Mouse (Mus musculus) embryonic facial prominence, embryonic 11.5 days (tissue): ENCODE data around the gene Hmgn1. TPM values are rescaled to one million over a fixed set of nuclear protein-coding genes. Genes with fewer than 3 reads are reported as not detected.
"Not testable (repeated sequence)": the region's sequence is repeated elsewhere in the genome, so short reads cannot be mapped to it uniquely, and the experiment has no call there.

Experiments
- ATAC-seq: fragments of 200-750 bp; cut with Nextera tagmentation; replicated peaks from 2 replicates; pipeline ENCODE4 v1.8.0; 2017; ENCODE audit warnings: low read depth; ENCODE audit not compliant: insufficient number of reproducible peaks, low FRiP score, low TSS enrichment
- DNase-seq: peaks from one replicate; pipeline ENCODE4 v3.0.0-alpha.2; 2015; ENCODE audit warnings: low spot score
- H3K27ac ChIP-seq: fragments of 300-500 bp; sonication (generic); replicated peaks from 2 replicates; pipeline ENCODE4 v1.5.1; 2014; ENCODE audit warnings: mild to moderate bottlenecking, low read depth, low read length, control low read depth
- H3K27me3 ChIP-seq: fragments of 300-500 bp; sonication (generic); 2 replicates; pipeline ENCODE4 v1.6.1; 2014; ENCODE audit warnings: mild to moderate bottlenecking, low read length, moderate library complexity, mixed read lengths; ENCODE audit not compliant: control insufficient read depth, insufficient read depth
- H3K36me3 ChIP-seq: fragments of 300-500 bp; sonication (generic); replicated peaks from 2 replicates; pipeline ENCODE4 v1.6.1; 2014; ENCODE audit warnings: low read depth, mild to moderate bottlenecking, low read length, moderate library complexity, mixed read lengths; ENCODE audit not compliant: control insufficient read depth, insufficient read depth
- H3K4me1 ChIP-seq: fragments of 300-500 bp; sonication (generic); 2 replicates; pipeline ENCODE4 v1.6.1; 2014; ENCODE audit warnings: low read length, mixed read lengths; ENCODE audit not compliant: control insufficient read depth, insufficient read depth
- H3K4me2 ChIP-seq: fragments of 300-500 bp; sonication (generic); 2 replicates; pipeline ENCODE4 v1.6.1; 2014; ENCODE audit warnings: low read depth, mild to moderate bottlenecking, control low read depth, low read length, moderate library complexity
- H3K4me3 ChIP-seq: fragments of 300-500 bp; sonication (generic); 2 replicates; pipeline ENCODE4 v1.5.1; 2014; ENCODE audit warnings: low read depth, low read length, control low read depth
- H3K9ac ChIP-seq: fragments of 300-500 bp; sonication (generic); replicated peaks from 2 replicates; pipeline ENCODE4 v1.6.1; 2014; ENCODE audit warnings: mild to moderate bottlenecking, control low read depth, low read length
- H3K9me3 ChIP-seq: fragments of 300-500 bp; sonication (generic); replicated peaks from 2 replicates; pipeline ENCODE4 v1.6.1; 2016; ENCODE audit warnings: mild to moderate bottlenecking, low read length, inconsistent platforms, mixed read lengths; ENCODE audit not compliant: control insufficient read depth
- WGBS: fragments of 180-500 bp; shearing (Covaris S2); extraction: QIAGEN DNeasy Blood & Tissue Kit; methylation state at CpG from one replicate; pipeline ENCODE4 v1.1.7; 2014; 5-methylcytosine and 5-hydroxymethylcytosine counted together
- polyA plus RNA-seq: library from polyadenylated mRNA; unstranded; fragments of >200 nt; fragmentation: Nextera tagmentation; extraction: Ambion mirVana; gene quantifications from 2 replicates; pipeline ENCODE4 v1.2.1, GENCODE M21; 2014

The Hmgn1 gene
- polyA plus RNA-seq, 1 experiment from 2014 or later = 1,266 TPM

DNA sequence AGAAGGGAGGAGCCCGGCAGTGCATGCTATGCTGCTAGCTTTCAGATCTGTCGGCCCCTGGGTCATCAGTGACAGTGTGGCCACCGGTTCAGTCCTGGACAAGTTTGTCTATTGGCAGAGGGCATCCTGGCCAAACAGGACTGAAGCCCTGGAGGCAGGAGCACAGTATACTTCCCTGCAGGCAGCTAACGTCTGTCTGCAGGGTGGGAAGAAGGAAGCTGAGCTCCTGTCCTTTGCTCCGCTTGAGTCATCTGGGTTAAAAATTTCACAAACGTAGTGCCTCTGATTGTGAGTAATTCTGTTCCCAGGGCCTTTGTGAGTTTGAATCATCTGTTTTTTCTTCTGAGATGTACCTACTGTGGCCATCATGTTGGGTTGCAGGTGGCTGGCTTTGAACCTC, 21.3 kb upstream of the Hmgn1 start:
- Histone ChIP-seq H3K4me3 (no peak overlapping the region), H3K27me3 (no peaks in the 10 kb centered on the region), H3K9ac (no peak overlapping the region), H3K36me3 (no peaks in the 10 kb centered on the region), H3K9me3 (no peaks in the 10 kb centered on the region), H3K27ac (no peak overlapping the region), H3K4me1 (no peaks in the 10 kb centered on the region), H3K4me2 (no peak overlapping the region)
- 74% methylated on average over 6 of the region's 6 CpGs for WGBS
- ATAC-seq (no peak), DNase-seq (no peak)

DNA sequence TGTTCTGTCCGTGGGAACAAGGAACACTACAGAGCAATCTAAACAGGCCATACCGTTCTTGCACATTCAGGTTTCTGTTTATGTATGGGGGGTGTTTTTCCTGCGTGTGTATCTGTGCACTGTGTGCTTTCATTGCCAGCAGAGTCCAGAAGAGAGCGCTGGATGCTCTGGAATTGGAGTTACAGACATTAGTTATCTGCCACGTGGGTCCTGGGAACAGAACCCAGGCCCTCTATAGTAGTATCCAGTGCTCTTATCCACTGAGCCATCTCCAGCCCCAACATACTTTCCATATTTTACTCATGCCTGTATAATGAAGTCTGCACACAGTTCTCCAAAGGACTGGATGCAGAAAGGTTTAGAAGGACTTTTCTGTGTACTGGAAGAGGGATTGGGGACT, 18.3 kb upstream of the Hmgn1 start:
- peak overlapping the region; percentile 67 for H3K9ac ChIP-seq
- under 1% methylated on average over 5 of the region's 5 CpGs for WGBS
- H3K27ac ChIP-seq = no peak overlapping the region
- H3K36me3 ChIP-seq = no peaks in the 10 kb centered on the region
- ATAC-seq = peak; percentile 5; the same call in 1 of the 2 replicates
- no peaks in the 10 kb centered on the region for H3K4me1 ChIP-seq
- DNase-seq = no peak
- no peaks in the 10 kb centered on the region for H3K9me3 ChIP-seq
- H3K4me3 ChIP-seq = peak overlapping the region; percentile 81
- no peaks in the 10 kb centered on the region for H3K27me3 ChIP-seq
- peak overlapping the region; percentile 78 for H3K4me2 ChIP-seq

DNA sequence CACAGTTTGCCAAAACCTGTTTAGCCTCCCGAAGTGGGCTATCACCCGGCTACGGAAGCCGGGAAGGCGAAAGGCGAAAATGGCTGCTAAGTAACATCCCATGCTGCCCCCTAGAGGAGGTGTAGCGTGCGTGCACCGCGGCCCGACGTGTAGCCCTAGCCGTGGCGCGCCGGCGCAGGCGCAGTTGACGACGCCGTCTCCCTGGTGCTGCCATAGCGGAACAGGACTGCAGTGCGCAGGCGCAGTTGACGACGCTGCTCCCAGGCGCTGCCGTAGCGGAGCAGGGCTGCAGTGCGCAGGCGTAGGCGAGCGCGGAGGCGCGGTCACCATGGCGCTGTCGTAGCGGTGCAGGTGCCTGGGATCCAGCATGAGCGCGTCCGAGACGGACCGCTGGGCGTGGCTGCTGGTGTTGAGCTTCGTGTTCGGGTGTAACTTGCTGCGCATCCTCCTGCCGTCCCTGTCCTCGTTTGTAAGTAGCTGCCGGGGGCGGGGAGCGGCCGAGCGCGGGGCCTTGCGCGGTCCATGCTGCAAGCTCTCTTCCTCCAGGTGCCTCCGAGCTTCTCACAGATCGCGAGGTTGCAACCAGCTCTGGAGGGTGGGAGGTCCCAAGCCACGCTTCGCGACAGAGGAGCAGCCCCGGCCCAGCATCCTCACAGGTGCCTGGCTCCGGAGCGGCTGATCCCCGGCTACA, 17.7 kb upstream of the Hmgn1 start, which contains the start of gene Wrb:
Gene Wrb (plus strand): TSS at position 298 of the 691 bp plus-strand sequence.
- Histone ChIP-seq H3K4me1 (no peaks in the 10 kb centered on the region), H3K4me2 (peak within 1 kb of the TSS; percentile 78), H3K4me3 (peak within 1 kb of the TSS; percentile 81), H3K9me3 (no peaks in the 10 kb centered on the region), H3K27ac (no peak within 1 kb of the TSS), H3K36me3 (no peaks in the 10 kb centered on the region), H3K9ac (peak within 1 kb of the TSS; percentile 67), H3K27me3 (no peaks in the 10 kb centered on the region)
- WGBS = under 1% methylated on average over 68 of the region's 68 CpGs
- ATAC-seq (peak; percentile 95), DNase-seq (peak; percentile 100)

DNA sequence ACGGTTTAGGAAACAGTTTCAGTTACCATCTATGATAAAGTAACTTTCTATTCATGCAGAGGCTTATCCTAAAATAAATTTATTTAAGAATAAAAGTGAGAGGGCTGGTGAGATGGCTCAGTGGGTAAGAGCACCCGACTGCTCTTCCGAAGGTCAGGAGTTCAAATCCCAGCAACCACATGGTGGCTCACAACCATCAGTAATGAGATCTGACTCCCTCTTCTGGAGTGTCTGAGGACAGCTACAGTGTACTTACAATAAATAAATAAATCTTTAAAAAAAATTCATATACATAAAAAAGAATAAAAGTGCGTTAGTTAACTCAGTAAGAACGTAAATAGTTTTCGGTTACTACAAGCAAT, 17.2 kb upstream of the Hmgn1 start:
- H3K4me2 ChIP-seq = peak overlapping the region; percentile 19; the same call in 1 of the 2 replicates
- 25% methylated on average over 6 of the region's 6 CpGs for WGBS
- H3K9ac ChIP-seq = not testable (repeated sequence)

DNA sequence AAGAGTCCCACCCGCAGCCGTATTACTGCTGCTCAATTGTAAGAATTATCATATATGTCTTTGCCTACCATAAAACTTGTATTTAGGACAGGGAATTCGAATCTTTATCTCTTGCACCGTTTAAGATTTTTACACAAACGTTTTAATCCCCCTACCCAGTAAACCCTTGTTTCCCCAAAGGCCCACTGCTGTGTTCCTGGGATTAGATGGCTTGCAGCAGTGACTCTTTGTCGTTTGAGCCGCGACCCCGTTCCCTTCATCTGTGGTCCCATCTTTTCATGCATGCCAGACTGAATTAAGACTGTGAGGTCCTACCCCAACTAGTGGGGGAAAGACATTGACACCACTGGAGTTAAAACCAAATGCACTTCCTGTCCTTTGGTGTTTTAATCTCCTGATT, 937 bp upstream of the Hmgn1 start:
- Histone ChIP-seq H3K36me3 (peaks cover 18% of the 10 kb centered on the region), H3K9ac (peak overlapping the region; percentile 85), H3K4me2 (peak overlapping the region; percentile 61), H3K9me3 (no peaks in the 10 kb centered on the region), H3K27ac (peak overlapping the region; percentile 92), H3K4me3 (peak overlapping the region; percentile 98), H3K27me3 (no peaks in the 10 kb centered on the region), H3K4me1 (no peaks in the 10 kb centered on the region)
- DNase-seq = peak; percentile 35
- no peak for ATAC-seq
- 1% methylated on average over 9 of the region's 9 CpGs for WGBS

More for the DNA sequence above, 17.2 kb upstream of the Hmgn1 start:
- peak; percentile 32; the same call in 1 of the 2 replicates for ATAC-seq
- not testable (repeated sequence) for H3K4me3 ChIP-seq, H3K36me3 ChIP-seq, H3K27me3 ChIP-seq, H3K27ac ChIP-seq, H3K4me1 ChIP-seq, DNase-seq, H3K9me3 ChIP-seq

DNA sequence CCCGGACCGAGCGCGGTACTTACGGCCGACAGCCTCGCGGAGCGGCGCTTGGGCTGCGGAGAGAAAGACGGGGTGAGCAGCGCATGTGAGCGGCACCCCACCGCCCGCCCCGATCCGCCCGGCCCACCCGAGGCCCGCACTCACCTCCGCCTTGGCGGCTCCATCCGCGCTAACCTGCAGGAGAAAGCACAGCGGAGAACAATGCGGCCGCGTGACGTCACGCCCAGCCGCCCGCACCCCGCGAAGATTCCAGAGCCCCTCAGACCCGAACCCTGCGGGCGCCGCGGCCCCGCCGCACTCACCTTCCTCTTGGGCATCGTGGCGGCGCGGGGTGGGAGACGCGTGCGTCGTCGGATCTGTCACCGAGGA, 257 bp downstream of the Hmgn1 start:
- ATAC-seq = peak; percentile 75
- Histone ChIP-seq H3K9me3 (no peaks in the 10 kb centered on the region), H3K27ac (peak overlapping the region; percentile 94), H3K4me3 (peak overlapping the region; percentile 98), H3K27me3 (no peaks in the 10 kb centered on the region), H3K36me3 (peaks cover 21% of the 10 kb centered on the region), H3K4me1 (no peaks in the 10 kb centered on the region), H3K4me2 (peak overlapping the region; percentile 67), H3K9ac (peak overlapping the region; percentile 99)
- no peak for DNase-seq
- WGBS = under 1% methylated on average over 50 of the region's 52 CpGs

DNA sequence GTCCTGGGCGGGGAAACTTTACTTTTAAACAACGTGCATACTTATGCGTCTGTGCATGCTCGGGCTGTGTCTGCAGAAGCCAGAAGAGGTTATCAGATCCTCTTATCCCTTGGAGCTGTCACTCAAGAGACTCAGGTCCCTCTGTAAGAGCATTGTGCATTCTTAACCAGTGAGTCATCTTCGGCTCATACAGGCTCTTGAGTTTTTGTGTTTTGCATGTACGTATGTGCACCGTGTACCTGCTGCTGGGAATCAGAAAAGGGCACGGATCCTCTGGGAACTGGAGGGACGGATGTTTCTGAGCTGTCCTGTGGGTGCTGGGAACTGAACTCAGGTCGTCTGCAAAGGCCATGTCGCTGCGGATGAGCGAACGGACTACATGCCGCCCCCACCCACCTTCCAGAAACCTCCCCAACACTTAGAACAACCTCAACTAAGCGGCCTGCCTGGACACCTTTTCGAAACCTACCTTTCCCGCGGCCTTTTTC, 801 bp downstream of the Hmgn1 start:
- Histone ChIP-seq H3K4me3 (peak overlapping the region; percentile 98), H3K9ac (peak overlapping the region; percentile 99), H3K27me3 (no peaks in the 10 kb centered on the region), H3K9me3 (no peaks in the 10 kb centered on the region), H3K4me1 (no peaks in the 10 kb centered on the region), H3K4me2 (peak overlapping the region; percentile 67), H3K36me3 (peaks cover 21% of the 10 kb centered on the region), H3K27ac (peak overlapping the region; percentile 94)
- no peak for ATAC-seq
- 5% methylated on average over 19 of the region's 19 CpGs for WGBS
- peak; percentile 42 for DNase-seq

DNA sequence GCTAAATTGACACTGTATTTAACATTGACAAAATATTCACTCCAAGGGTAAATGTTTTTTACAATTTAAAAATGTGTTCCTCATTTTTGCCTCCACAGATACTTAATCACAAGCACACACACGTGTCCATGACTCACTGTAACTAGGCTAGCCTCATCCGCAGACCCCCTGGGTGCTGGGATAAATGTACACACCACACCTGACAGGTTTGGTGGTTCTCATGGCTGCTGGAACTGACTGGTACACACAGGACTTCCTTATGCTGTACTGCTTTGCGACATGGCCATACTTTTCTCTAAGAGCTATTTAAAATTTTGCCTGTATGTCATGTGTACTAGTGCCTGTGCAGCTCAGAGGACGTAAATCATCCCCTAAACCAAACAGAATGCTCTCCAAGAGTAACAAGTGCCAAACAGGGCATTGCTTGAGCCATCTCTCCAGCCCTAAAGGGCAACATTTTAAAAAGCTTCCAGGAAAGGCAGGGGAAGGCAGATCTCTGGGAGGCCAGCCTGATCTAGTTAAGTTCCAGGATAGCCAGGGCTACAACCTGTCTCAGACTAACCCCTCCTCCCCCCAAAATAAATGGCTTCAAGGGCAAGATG, 7.4 kb downstream of the Hmgn1 start:
- no peaks in the 10 kb centered on the region for H3K27me3 ChIP-seq
- no peak overlapping the region for H3K4me3 ChIP-seq
- H3K27ac ChIP-seq = no peak overlapping the region
- no peaks in the 10 kb centered on the region for H3K4me1 ChIP-seq
- H3K9me3 ChIP-seq = no peaks in the 10 kb centered on the region
- no peak overlapping the region for H3K9ac ChIP-seq
- 81% methylated on average over 4 of the region's 4 CpGs for WGBS
- no peak for DNase-seq
- no peak; the same call in 1 of the 2 replicates for ATAC-seq
- no peak overlapping the region for H3K4me2 ChIP-seq
- H3K36me3 ChIP-seq = peaks cover 16% of the 10 kb centered on the region
